Mouse (Mus musculus) midbrain, embryonic 13.5 days (tissue): ENCODE measurements at regions not wholly inside any gene's neighbourhood (a gene's known extent, or its start where the extent isn't known, plus 50 kb on each side); places are given as distances from the start of the nearest gene placed in this dataset.
A peak's percentile ranks its signal among the peaks of the same experiment; 100 is the strongest.

Experiments
- ATAC-seq: fragments of 200-750 bp; cut with Nextera tagmentation; 2 replicates; pipeline ENCODE4 v1.8.0; 2017; ENCODE audit warnings: mild to moderate bottlenecking, moderate TSS enrichment, moderate library complexity
- H3K27ac ChIP-seq: fragments of 300-500 bp; sonication (generic); 2 replicates; pipeline ENCODE4 v1.5.1; 2015; ENCODE audit warnings: inconsistent platforms, mild to moderate bottlenecking, moderate library complexity
- H3K27me3 ChIP-seq: fragments of 300-500 bp; sonication (generic); 2 replicates; pipeline ENCODE4 v1.6.1; 2015; ENCODE audit warnings: mild to moderate bottlenecking, inconsistent platforms
- H3K36me3 ChIP-seq: fragments of 300-500 bp; sonication (generic); 2 replicates; pipeline ENCODE4 v1.6.1; 2015; ENCODE audit warnings: mild to moderate bottlenecking, inconsistent platforms
- H3K4me1 ChIP-seq: fragments of 300-500 bp; sonication (generic); replicated peaks from 2 replicates; pipeline ENCODE4 v1.6.1; 2015; ENCODE audit warnings: inconsistent platforms
- H3K4me2 ChIP-seq: fragments of 300-500 bp; sonication (generic); replicated peaks from 2 replicates; pipeline ENCODE4 v1.6.1; 2015; ENCODE audit warnings: moderate library complexity, mild to moderate bottlenecking, inconsistent platforms
- H3K4me3 ChIP-seq: fragments of 300-500 bp; sonication (generic); replicated peaks from 2 replicates; pipeline ENCODE4 v1.5.1; 2015; ENCODE audit warnings: mild to moderate bottlenecking, inconsistent platforms
- H3K9ac ChIP-seq: fragments of 300-500 bp; sonication (generic); replicated peaks from 2 replicates; pipeline ENCODE4 v1.6.1; 2015; ENCODE audit warnings: mild to moderate bottlenecking, inconsistent platforms
- H3K9me3 ChIP-seq: fragments of 300-500 bp; sonication (generic); 2 replicates; pipeline ENCODE4 v1.6.1; 2016; ENCODE audit warnings: mild to moderate bottlenecking, inconsistent platforms
- WGBS: fragments of 180-500 bp; shearing (Covaris S2); methylation state at CpG from one replicate; pipeline ENCODE4 v1.1.7; 2015; 5-methylcytosine and 5-hydroxymethylcytosine counted together

DNA sequence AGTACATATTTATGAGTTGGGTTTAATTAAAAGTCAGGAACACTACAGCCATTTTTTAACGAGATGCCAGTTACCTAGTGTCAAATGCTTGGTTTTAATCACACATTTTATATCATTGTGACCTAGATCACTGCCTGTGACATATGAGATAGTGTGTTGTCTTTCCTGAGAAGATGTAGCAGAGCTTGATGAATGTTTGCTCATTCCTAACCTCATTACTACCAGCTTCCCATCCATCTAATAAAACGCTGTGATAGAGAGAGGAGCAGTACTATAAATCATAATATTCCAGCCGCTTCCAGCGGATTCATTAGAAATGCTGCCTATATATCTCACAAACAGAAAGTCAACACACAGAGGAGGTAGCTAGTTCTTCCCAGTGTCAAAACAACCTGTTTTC lies 163.6 kb downstream of the Aldoart1 start:
- no peak overlapping the region for H3K4me2 ChIP-seq
- no peak for ATAC-seq
- H3K4me3 ChIP-seq: no peak overlapping the region
- no peaks in the 10 kb centered on the region for H3K27me3 ChIP-seq
- H3K9me3 ChIP-seq: no peaks in the 10 kb centered on the region
- no peak overlapping the region for H3K27ac ChIP-seq
- H3K9ac ChIP-seq: no peak overlapping the region
- no peaks in the 10 kb centered on the region for H3K36me3 ChIP-seq
- H3K4me1 ChIP-seq: no peaks in the 10 kb centered on the region
- 84% methylated on average over 4 of the region's 4 CpGs for WGBS

DNA sequence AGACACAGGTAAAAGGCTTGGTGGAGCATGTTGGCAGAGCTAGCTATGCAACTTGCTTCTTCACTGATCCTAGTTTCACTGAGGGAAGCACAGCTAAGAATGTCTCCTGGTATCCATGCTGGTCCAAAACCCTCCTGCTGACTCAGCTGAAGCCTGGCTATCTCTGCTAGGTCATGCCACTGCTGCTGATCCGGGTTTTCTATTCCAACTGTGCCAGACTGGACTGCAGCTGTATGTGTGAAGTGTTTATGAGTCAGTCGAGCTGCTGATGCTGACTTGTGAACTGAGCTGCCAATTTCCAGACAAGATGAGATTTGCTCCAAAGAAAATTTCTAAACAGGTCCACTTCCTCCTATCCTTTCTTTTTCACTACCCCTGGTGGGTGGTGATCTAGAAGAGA lies 178.4 kb downstream of the Aldoart1 start:
- 83% methylated on average over 2 of the region's 2 CpGs for WGBS
- no peak overlapping the region for H3K4me2 ChIP-seq
- H3K27ac ChIP-seq: no peak overlapping the region
- H3K4me3 ChIP-seq: no peak overlapping the region
- no peaks in the 10 kb centered on the region for H3K27me3 ChIP-seq
- H3K4me1 ChIP-seq: no peaks in the 10 kb centered on the region
- H3K9me3 ChIP-seq: no peaks in the 10 kb centered on the region
- H3K36me3 ChIP-seq: no peaks in the 10 kb centered on the region
- no peak for ATAC-seq
- no peak overlapping the region for H3K9ac ChIP-seq

DNA sequence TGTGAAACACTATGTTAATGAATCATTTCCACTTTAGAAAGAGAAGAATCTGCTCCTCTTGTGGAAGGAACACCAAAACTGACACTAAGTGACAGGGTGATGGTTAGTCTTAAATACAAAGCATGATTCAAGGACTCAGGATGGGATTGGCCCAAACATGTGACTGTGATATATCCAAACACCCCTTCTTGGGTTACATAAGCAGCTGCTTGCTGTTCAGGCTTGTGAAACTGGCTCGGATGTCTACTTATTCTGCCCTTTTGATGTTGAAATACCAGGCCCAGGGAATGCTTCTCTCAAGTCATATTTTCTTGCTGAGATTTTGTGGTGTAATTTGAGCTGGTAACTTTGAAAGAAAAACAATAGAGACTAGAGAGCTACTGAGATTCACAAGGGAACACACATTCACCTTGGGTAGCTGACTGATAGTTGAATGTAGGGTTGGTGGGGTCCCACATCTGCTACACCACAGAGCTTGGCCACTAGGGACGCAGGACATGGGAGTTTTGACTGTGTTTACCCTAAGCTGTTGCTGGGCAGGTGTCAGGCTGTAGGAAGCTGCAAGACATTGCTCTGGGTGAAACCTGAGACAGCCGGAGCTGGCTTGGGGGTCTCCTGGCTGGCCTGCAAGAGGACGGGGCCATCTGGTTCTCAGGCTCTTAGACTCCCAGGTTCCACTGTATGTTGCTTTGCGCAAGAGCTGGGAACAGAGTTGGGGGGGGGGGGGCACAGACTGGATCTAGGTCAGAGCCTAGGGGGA lies 180.6 kb downstream of the Aldoart1 start:
- H3K4me2 ChIP-seq: no peak overlapping the region
- H3K4me3 ChIP-seq: no peak overlapping the region
- H3K36me3 ChIP-seq: no peaks in the 10 kb centered on the region
- H3K9ac ChIP-seq: no peak overlapping the region
- H3K9me3 ChIP-seq: no peaks in the 10 kb centered on the region
- no peaks in the 10 kb centered on the region for H3K27me3 ChIP-seq
- no peaks in the 10 kb centered on the region for H3K4me1 ChIP-seq
- no peak overlapping the region for H3K27ac ChIP-seq
- ATAC-seq: no peak
- 81% methylated on average over 5 of the region's 5 CpGs for WGBS

GRCm38 (mm10) chr4:72669827-72670494 lies 182.5 kb downstream of the Aldoart1 start:
- Histone ChIP-seq H3K36me3 (no peaks in the 10 kb centered on the region), H3K9me3 (no peaks in the 10 kb centered on the region), H3K4me3 (no peak overlapping the region), H3K27me3 (no peaks in the 10 kb centered on the region), H3K4me1 (no peaks in the 10 kb centered on the region), H3K9ac (no peak overlapping the region), H3K4me2 (no peak overlapping the region), H3K27ac (no peak overlapping the region)
- ATAC-seq: no peak
- WGBS: 85% methylated on average over 5 of the region's 5 CpGs

DNA sequence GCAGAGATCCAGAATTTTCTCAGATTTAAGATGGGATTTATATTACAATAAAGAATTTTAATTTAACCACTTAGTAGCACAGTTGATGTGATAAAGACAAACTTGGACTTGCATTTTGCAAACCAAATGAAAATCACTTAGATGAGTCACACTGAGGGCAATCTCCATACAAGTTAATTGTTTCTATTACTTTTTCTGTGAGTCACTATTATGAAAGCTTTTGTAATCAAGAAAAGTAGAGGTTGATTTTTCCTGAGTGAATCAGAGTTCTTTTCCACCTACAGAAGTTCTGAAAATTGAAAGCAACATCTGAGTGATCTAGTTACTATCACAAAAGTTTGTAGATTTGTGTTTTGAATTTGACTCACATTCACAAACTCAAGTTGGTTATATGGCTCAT lies 188.1 kb downstream of the Aldoart1 start:
- ATAC-seq: no peak
- no peaks in the 10 kb centered on the region for H3K27me3 ChIP-seq
- H3K4me2 ChIP-seq: no peak overlapping the region
- no peaks in the 10 kb centered on the region for H3K36me3 ChIP-seq
- no peak overlapping the region for H3K27ac ChIP-seq
- H3K4me3 ChIP-seq: no peak overlapping the region
- no peak overlapping the region for H3K9ac ChIP-seq
- no peaks in the 10 kb centered on the region for H3K4me1 ChIP-seq
- H3K9me3 ChIP-seq: no peaks in the 10 kb centered on the region

DNA sequence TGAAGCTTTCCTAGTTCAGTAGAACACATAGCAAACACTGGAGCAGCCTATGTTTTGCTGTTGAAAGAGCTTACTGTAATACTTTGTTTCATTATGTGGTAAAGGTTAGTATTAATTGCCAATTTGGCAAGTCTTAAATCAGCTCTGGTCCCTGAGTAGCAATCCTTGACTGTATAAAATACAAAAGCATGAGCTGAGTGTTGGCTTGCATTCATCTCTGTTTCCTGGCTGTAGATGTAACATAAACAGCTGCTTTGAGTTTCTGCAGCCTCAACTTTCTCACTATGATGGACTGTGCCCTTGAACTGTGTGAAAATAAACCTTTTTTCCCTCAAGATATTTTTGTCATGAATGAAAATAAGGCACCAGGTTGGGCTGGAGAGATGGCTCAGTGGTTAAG lies 190.0 kb downstream of the Aldoart1 start:
- Histone ChIP-seq H3K27me3 (no peaks in the 10 kb centered on the region), H3K4me3 (no peak overlapping the region), H3K9ac (no peak overlapping the region), H3K36me3 (no peaks in the 10 kb centered on the region), H3K9me3 (no peaks in the 10 kb centered on the region), H3K27ac (no peak overlapping the region), H3K4me1 (no peaks in the 10 kb centered on the region), H3K4me2 (no peak overlapping the region)
- no peak for ATAC-seq

DNA sequence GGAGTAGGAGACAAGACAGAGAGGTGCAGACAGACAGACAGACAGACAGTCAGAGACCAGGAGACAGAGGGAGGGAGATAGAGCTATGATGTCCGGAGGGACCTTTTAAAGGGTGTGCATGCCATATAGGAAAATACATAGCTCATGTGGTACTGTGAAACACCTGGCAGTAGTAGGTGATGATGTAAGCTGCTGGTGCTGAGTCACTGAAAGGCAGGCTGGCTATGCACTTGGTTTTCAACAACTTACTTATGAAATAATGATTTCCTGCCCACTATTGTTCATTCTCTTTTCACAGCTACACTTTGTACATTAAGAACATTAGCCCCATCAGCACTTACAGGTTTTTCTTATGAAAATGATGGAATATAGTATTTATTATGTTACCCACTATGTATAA lies 196.2 kb downstream of the Aldoart1 start:
- no peak overlapping the region for H3K27ac ChIP-seq
- no peaks in the 10 kb centered on the region for H3K27me3 ChIP-seq
- 95% methylated on average over 1 of the region's 1 CpGs for WGBS
- no peaks in the 10 kb centered on the region for H3K36me3 ChIP-seq
- no peaks in the 10 kb centered on the region for H3K4me1 ChIP-seq
- ATAC-seq: no peak
- H3K9me3 ChIP-seq: no peaks in the 10 kb centered on the region
- no peak overlapping the region for H3K4me3 ChIP-seq
- H3K9ac ChIP-seq: no peak overlapping the region
- no peak overlapping the region for H3K4me2 ChIP-seq

DNA sequence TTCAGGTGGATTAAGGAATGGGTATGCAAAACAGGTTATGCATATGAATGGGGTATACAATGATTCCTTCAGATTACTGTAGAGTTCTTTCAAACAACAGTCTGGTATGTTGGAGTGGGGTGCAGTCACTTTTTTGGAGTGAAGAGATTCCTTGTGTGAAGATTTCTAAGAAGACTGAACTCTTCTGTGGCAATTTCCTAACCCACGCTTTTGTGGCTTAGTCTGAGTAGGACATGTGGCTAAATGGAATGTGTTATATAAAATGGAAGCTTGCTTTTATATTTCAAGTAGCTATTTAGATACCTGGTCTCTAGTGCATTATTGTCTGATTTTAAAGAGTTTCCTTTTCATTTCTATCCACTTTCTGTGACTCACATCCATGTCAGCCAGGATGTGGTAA lies 205.3 kb downstream of the Aldoart1 start:
- H3K4me3 ChIP-seq: no peak overlapping the region
- H3K27ac ChIP-seq: no peak overlapping the region
- H3K4me2 ChIP-seq: no peak overlapping the region
- 67% methylated on average over 1 of the region's 1 CpGs for WGBS
- H3K36me3 ChIP-seq: no peaks in the 10 kb centered on the region
- ATAC-seq: no peak
- no peaks in the 10 kb centered on the region for H3K27me3 ChIP-seq
- H3K9me3 ChIP-seq: no peaks in the 10 kb centered on the region
- no peaks in the 10 kb centered on the region for H3K4me1 ChIP-seq
- no peak overlapping the region for H3K9ac ChIP-seq

- ATAC-seq: 0 out of 2 replicates have a peak, but pooled peaks have one; percentile 70
- Histone ChIP-seq H3K27me3 (0 out of 2 replicates have a peak, but pooled peaks cover 3% of the 10 kb centered on the region), H3K27ac (no peak overlapping the region), H3K4me2 (no peak overlapping the region), H3K9ac (no peak overlapping the region), H3K36me3 (no peaks in the 10 kb centered on the region), H3K4me3 (no peak overlapping the region), H3K4me1 (no peaks in the 10 kb centered on the region), H3K9me3 (no peaks in the 10 kb centered on the region)
- 20% methylated on average over 3 of the region's 3 CpGs for WGBS
These were observed 223.0 kb downstream of the Aldoart1 start for GRCm38 (mm10) chr4:72629416-72629815.

GRCm38 (mm10) chr4:72627219-72627930 lies 225.1 kb downstream of the Aldoart1 start:
- Histone ChIP-seq H3K4me2 (no peak overlapping the region), H3K4me3 (no peak overlapping the region)
- no peak for ATAC-seq

GRCm38 (mm10) chr4:72605107-72605506 lies 247.3 kb downstream of the Aldoart1 start:
- Histone ChIP-seq H3K9me3 (0 out of 2 replicates have a peak, but pooled peaks cover 3% of the 10 kb centered on the region), H3K4me2 (no peak overlapping the region), H3K27ac (no peak overlapping the region), H3K4me1 (no peaks in the 10 kb centered on the region), H3K9ac (no peak overlapping the region), H3K27me3 (no peaks in the 10 kb centered on the region), H3K36me3 (no peaks in the 10 kb centered on the region), H3K4me3 (no peak overlapping the region)
- 84% methylated on average over 4 of the region's 4 CpGs for WGBS
- no peak for ATAC-seq

More at GRCm38 (mm10) chr4:72627219-72627930, 225.1 kb downstream of the Aldoart1 start:
- H3K27ac ChIP-seq: no peak overlapping the region
- H3K27me3 ChIP-seq: 0 out of 2 replicates have a peak, but pooled peaks cover 3% of the 10 kb centered on the region
- 58% methylated on average over 5 of the region's 5 CpGs for WGBS
- H3K4me1 ChIP-seq: no peaks in the 10 kb centered on the region
- H3K9me3 ChIP-seq: no peaks in the 10 kb centered on the region
- no peak overlapping the region for H3K9ac ChIP-seq
- H3K36me3 ChIP-seq: no peaks in the 10 kb centered on the region

GRCm38 (mm10) chr4:72595494-72595893 lies 256.9 kb downstream of the Aldoart1 start:
- WGBS: 43% methylated on average over 2 of the region's 2 CpGs
- no peak overlapping the region for H3K27ac ChIP-seq
- H3K36me3 ChIP-seq: no peaks in the 10 kb centered on the region
- H3K9me3 ChIP-seq: no peaks in the 10 kb centered on the region; the same call in 1 of the 2 replicates
- no peak for ATAC-seq
- H3K4me2 ChIP-seq: no peak overlapping the region
- H3K27me3 ChIP-seq: no peaks in the 10 kb centered on the region
- no peak overlapping the region for H3K9ac ChIP-seq
- no peaks in the 10 kb centered on the region for H3K4me1 ChIP-seq
- H3K4me3 ChIP-seq: no peak overlapping the region
